28 mouse cellular contexts compared by ENCODE assay signal in the genomic region with DNA sequence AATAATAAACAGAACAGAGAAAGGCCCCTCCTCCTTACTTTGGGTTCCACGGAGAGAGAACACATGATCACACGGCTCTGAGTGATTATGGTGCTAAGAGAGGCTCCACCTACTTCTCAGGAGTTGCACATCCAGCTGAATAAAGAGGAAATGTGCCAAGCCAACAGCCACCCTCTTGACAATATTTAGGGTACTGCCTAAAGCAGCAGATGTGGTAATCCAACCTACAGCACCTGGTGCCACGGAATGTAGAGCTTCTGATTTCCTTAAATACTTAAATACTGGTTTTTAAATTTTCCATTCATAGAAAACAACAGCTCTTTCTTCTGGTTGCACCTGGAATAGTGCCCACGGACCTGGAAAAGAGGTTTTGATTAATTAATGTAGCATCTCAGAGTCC. TPM values are rescaled to one million over a fixed set of nuclear protein-coding genes. Genes with fewer than 3 reads are reported as not detected.
"Had no signal": no experiment of that assay in that cellular context is flagged by ENCODE, and none has a peak within 500 bp of the region (broad histone marks: within the 10 kb centered on the region; RNA-seq: fewer than 3 reads in every experiment).

No protein-coding gene starts in this region.

- H3K36me3 ChIP-seq: embryonic facial prominence, embryonic 12.5 days; forebrain, embryonic 10.5 days; forebrain, embryonic 12.5 days; forebrain, embryonic 15.5 days; heart, embryonic 10.5 days had no signal

- H3K27ac ChIP-seq: embryonic facial prominence, embryonic 12.5 days; forebrain, embryonic 10.5 days; forebrain, embryonic 12.5 days; forebrain, embryonic 13.5 days; forebrain, embryonic 15.5 days; gastrocnemius, adult 2 months; heart, adult 2 months; heart, embryonic 10.5 days had no signal

- H3K4me1 ChIP-seq: embryonic facial prominence, embryonic 12.5 days; forebrain, embryonic 10.5 days; forebrain, embryonic 12.5 days; forebrain, embryonic 13.5 days; forebrain, embryonic 15.5 days; heart, embryonic 10.5 days had no signal

- H3K9ac ChIP-seq: embryonic facial prominence, embryonic 12.5 days; forebrain, embryonic 12.5 days; forebrain, embryonic 13.5 days; forebrain, embryonic 15.5 days; forebrain, postnatal 0 days had no signal

- DNase-seq: cerebellum, adult 2 months; cerebellum, adult 8-10 months; cerebellum, adult 9-10 months; cerebellum, adult 9-11 months; cerebellum, postnatal 10 days; cerebellum, postnatal 14 days; cerebellum, postnatal 25 days; cerebellum, postnatal 36 days; embryo, embryonic 11 days; forebrain, postnatal 0 days; gastrocnemius, adult 2 months; gastrocnemius, postnatal 10 days; gastrocnemius, postnatal 14 days; gastrocnemius, postnatal 25 days; gastrocnemius, postnatal 36 days; heart, adult 11 months; heart, adult 18-20 months; heart, adult 2 months had no signal

- H3K27me3 ChIP-seq: embryonic facial prominence, embryonic 12.5 days; forebrain, embryonic 12.5 days; forebrain, embryonic 13.5 days; forebrain, embryonic 15.5 days had no signal

- H3K9me3 ChIP-seq: embryonic facial prominence, embryonic 12.5 days; forebrain, embryonic 10.5 days; forebrain, embryonic 12.5 days; forebrain, embryonic 13.5 days; forebrain, embryonic 15.5 days; heart, embryonic 10.5 days had no signal

- ATAC-seq: forebrain, embryonic 13.5 days; forebrain, embryonic 14.5 days; forebrain, embryonic 15.5 days; forebrain, embryonic 16.5 days; forebrain, postnatal 0 days had no signal

- H3K4me3 ChIP-seq: embryonic facial prominence, embryonic 12.5 days; erythroblast, embryonic 14.5 days; forebrain, embryonic 10.5 days; forebrain, embryonic 12.5 days; forebrain, embryonic 13.5 days; forebrain, embryonic 15.5 days; gastrocnemius, adult 2 months; heart, adult 2 months; heart, embryonic 10.5 days had no signal

- H3K4me2 ChIP-seq: embryonic facial prominence, embryonic 12.5 days; forebrain, embryonic 12.5 days; forebrain, embryonic 13.5 days; forebrain, embryonic 15.5 days had no signal

RNA-seq across cellular contexts. Expression of a gene that starts 7.1 kb away (rescaled TPM):
- polyA plus RNA-seq: cerebellum, adult 2 months; erythroblast, embryonic 14.5 days; forebrain, embryonic 13.5 days; forebrain, embryonic 14.5 days; forebrain, embryonic 15.5 days; forebrain, postnatal 0 days; gonadal fat pad, adult 2 months; heart, adult 2 months; heart, embryonic 10.5 days had no signal
